In genomic region chr5:131825421-131825820, GRCm38 (mm10) we compare ENCODE assay signal across 17 mouse cellular contexts.
DNase-seq lines count a peak whose midpoint lies in the region; ATAC-seq and TF ChIP-seq lines count a peak whose summit lies in the region.
"Had no signal": no experiment of that assay in that cellular context is flagged by ENCODE, and none has a peak within 500 bp of the region (broad histone marks: within the 10 kb centered on the region; RNA-seq: fewer than 3 reads in every experiment).

No protein-coding gene starts in this region.

- no peak for DNase-seq in forebrain, embryonic 10.5 days (ENCODE audit: extremely low spot score, low spot score)
- no peak for DNase-seq in forebrain, postnatal 0 days
- peak; percentile 30 to 66 for DNase-seq in left cerebral cortex, adult 9 months (ENCODE audit: low spot score in 2 of 2)
- no peak for DNase-seq in left cerebral cortex, postnatal 10 days (ENCODE audit: extremely low spot score in 1 of 2, low spot score in 2 of 2)
- peak; percentile 36 for DNase-seq in ZHBTc4 (ENCODE audit: low read depth, low spot score)
- DNase-seq in kidney, adult 9 months = no peak
- no peak for DNase-seq in lung, postnatal 4 days
- DNase-seq: adrenal gland, postnatal 10 days; heart, postnatal 10 days; lung, postnatal 10 days; right cerebral cortex, postnatal 4 days had no signal

- no peaks in the 10 kb centered on the region for H3K9me3 ChIP-seq in forebrain, embryonic 10.5 days
- no peaks in the 10 kb centered on the region for H3K9me3 ChIP-seq in forebrain, postnatal 0 days (ENCODE audit: low read length)
- H3K9me3 ChIP-seq in forebrain, embryonic 16.5 days (ENCODE audit: control insufficient read depth, low read length) = no peaks in the 10 kb centered on the region
- H3K9me3 ChIP-seq: embryonic facial prominence, embryonic 10.5 days; heart, embryonic 10.5 days; kidney, embryonic 15.5 days; limb, embryonic 13.5 days had no signal

- ATAC-seq in forebrain, postnatal 0 days = no peak
- ATAC-seq in forebrain, embryonic 16.5 days = no peak

- WGBS in forebrain, embryonic 10.5 days = 13% methylated on average over 3 of the region's 3 CpGs
- WGBS in forebrain, postnatal 0 days = 19% methylated on average over 3 of the region's 3 CpGs
- 3% methylated on average over 3 of the region's 3 CpGs for WGBS in forebrain, embryonic 16.5 days

- no peak for TF ChIP-seq CTCF in forebrain, postnatal 0 days (IDR thresholded peaks at IDR 0.05; ENCODE audit: low read depth)

- peak overlapping the region; percentile 51 for H3K27ac ChIP-seq in forebrain, embryonic 10.5 days
- H3K27ac ChIP-seq in forebrain, postnatal 0 days (ENCODE audit: low read depth, low read length) = no peak overlapping the region
- peak overlapping the region; percentile 83 for H3K27ac ChIP-seq in forebrain, embryonic 16.5 days (ENCODE audit: low read length)
- H3K27ac ChIP-seq: embryonic facial prominence, embryonic 10.5 days; heart, embryonic 10.5 days; kidney, embryonic 15.5 days; limb, embryonic 13.5 days; liver, embryonic 14.5 days had no signal

- H3K36me3 ChIP-seq in forebrain, embryonic 10.5 days (replicated peaks) = no peaks in the 10 kb centered on the region
- H3K36me3 ChIP-seq in forebrain, postnatal 0 days (ENCODE audit: insufficient read depth) = no peaks in the 10 kb centered on the region
- H3K36me3 ChIP-seq in forebrain, embryonic 16.5 days (ENCODE audit: control insufficient read depth, insufficient read depth) = no peaks in the 10 kb centered on the region
- H3K36me3 ChIP-seq: embryonic facial prominence, embryonic 10.5 days; heart, embryonic 10.5 days; kidney, embryonic 15.5 days; limb, embryonic 13.5 days had no signal

- H3K4me3 ChIP-seq in forebrain, embryonic 10.5 days = no peak overlapping the region
- no peak overlapping the region for H3K4me3 ChIP-seq in forebrain, postnatal 0 days (ENCODE audit: low read depth, low read length)
- no peak overlapping the region for H3K4me3 ChIP-seq in forebrain, embryonic 16.5 days (replicated peaks; ENCODE audit: low read length)
- H3K4me3 ChIP-seq: embryonic facial prominence, embryonic 10.5 days; heart, embryonic 10.5 days; kidney, embryonic 15.5 days; limb, embryonic 13.5 days had no signal

- intact Hi-C loops in left cerebral cortex, postnatal 10 days (cut with DNase I) = no loop called here

- H3K4me2 ChIP-seq in forebrain, postnatal 0 days (ENCODE audit: low read depth) = no peak overlapping the region
- no peak overlapping the region for H3K4me2 ChIP-seq in forebrain, embryonic 16.5 days (ENCODE audit: low read length)
- H3K4me2 ChIP-seq: kidney, embryonic 15.5 days; limb, embryonic 13.5 days had no signal

- no peak overlapping the region for H3K9ac ChIP-seq in forebrain, postnatal 0 days
- H3K9ac ChIP-seq in forebrain, embryonic 16.5 days (replicated peaks; ENCODE audit: low read depth, low read length) = no peak overlapping the region
- H3K9ac ChIP-seq: kidney, embryonic 15.5 days; limb, embryonic 13.5 days; liver, embryonic 14.5 days had no signal

- H3K27me3 ChIP-seq in forebrain, embryonic 10.5 days (ENCODE audit: poor library complexity, severe bottlenecking) = no peaks in the 10 kb centered on the region; the same call in 1 of the 2 replicates
- no peaks in the 10 kb centered on the region for H3K27me3 ChIP-seq in forebrain, postnatal 0 days (ENCODE audit: insufficient read depth, low read length)
- H3K27me3 ChIP-seq in forebrain, embryonic 16.5 days (replicated peaks; ENCODE audit: control insufficient read depth, insufficient read depth, low read length) = no peaks in the 10 kb centered on the region
- H3K27me3 ChIP-seq: kidney, embryonic 15.5 days had no signal

- peaks cover 36% of the 10 kb centered on the region for H3K4me1 ChIP-seq in forebrain, embryonic 10.5 days
- peaks cover 14% of the 10 kb centered on the region; the same call in 1 of the 2 replicates for H3K4me1 ChIP-seq in forebrain, postnatal 0 days (ENCODE audit: insufficient read depth)
- peaks cover 43% of the 10 kb centered on the region for H3K4me1 ChIP-seq in forebrain, embryonic 16.5 days (replicated peaks; ENCODE audit: control insufficient read depth, insufficient read depth, low read length)

Comparison
In these comparisons a context has a peak if more than half of its experiments do, and no peak if none do; other contexts are left out.
1. DNase-seq: peak in left cerebral cortex, adult 9 months (2 of 2) and ZHBTc4 (single experiment); none in forebrain, embryonic 10.5 days (single experiment), forebrain, postnatal 0 days (single experiment), left cerebral cortex, postnatal 10 days (0 of 2), kidney, adult 9 months (single experiment) and lung, postnatal 4 days (0 of 2).